Mouse (Mus musculus) layer of hippocampus, adult 9-10 months (tissue): ENCODE data around the gene Nprl3.
"Not testable (repeated sequence)": the region's sequence is repeated elsewhere in the genome, so short reads cannot be mapped to it uniquely, and the experiment has no call there.

Experiments
- DNase-seq: peaks from one replicate; pipeline ENCODE4 v3.0.0; 2022; ENCODE audit warnings: low spot score

Nprl3 gene

DNA sequence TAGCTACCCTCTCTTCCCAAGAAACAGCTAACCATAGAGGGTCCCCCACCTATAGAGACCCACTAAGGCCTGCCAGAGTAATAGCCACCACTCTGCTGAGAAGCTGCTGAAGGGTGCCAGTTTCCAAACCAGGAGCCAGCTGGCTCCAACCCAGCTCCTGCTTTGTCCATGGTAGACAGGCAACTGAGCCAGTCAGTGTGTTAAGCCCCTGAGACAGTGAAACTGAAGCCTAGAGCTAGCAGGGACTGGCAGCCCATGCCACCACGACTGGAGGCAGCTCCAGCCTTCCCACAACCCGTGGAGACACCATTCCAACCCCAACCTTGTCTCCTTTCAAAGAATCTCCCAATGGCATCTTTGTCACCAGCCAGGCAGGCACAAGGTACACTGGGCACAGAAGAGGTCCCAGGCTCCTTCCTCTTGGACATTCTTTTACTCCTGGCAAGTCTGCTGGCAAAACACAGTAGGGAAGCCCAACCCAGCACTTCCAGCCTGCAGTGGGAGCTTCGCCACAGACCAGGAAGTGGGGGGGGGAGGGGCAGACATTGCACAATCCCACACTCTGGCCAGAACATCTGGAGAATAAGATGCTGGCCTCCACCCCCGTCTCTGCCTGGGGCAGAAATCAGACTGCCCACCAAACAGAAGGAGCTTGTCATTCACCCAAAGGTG is 42.9 kb downstream of the Nprl3 start:
- no peak for DNase-seq

DNA sequence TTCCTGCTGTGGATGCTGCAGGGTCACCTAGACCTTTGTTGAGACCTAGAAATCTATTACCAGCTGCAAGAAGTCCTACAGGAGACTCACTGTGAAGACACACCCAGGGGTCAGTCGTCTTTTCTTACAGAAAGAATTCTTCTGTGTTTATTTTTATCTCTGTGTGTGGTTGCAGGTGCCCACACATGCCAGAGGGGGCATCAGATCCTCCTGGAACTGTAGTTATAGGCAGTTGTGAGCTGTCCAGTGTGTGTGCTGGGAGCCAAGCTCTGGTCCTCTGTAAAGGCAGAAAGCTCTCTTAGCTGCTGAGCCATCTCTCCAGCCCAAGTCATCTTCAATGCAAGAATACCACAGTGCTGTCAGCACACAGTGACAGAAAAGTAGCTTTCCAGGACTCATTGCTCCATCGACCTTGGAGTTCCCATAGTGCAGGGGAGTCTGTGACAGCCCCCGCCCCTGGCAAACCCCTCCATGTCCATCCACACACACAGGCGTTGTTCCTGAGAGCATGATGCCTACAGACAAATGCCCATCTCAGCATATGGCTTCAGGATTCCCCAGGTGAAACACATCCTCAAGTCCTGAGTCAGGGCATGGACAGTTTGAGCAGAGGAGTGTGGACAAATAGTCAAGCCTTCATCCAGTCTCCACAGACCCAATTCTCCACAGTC is 44.1 kb downstream of the Nprl3 start:
- DNase-seq = no peak

DNA sequence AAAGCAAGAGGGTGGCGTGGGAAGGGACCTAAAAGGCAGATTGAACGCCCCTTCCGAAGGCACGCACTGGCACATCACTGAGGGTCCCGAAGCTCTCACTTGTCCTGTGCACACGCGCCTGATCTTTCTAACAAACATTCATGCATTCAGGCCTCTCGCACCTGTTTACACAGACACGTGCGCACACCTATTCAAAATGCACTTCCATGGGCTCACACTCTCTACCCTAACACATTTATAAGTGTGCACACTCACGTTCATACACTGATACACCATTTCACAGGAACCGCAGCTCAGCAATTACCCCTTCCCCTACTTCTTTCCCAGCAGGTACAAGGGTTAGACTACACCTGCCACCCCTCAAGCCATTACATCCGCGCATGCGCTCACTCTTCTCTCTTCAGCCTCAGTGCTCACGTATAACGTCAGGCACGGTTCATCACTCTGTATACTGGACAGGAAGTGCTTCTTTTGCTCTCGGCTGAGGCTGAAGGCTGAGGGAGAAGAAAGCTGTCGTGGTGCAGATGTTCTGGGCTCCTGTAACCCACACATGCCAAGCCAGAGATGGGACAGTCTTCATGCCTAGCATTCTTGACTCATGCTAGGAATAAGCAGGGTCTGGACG is 44.8 kb downstream of the Nprl3 start:
- no peak for DNase-seq

- no peak for DNase-seq
Observed at GRCm38 (mm10) chr11:32221951-32222409, 45.5 kb downstream of the Nprl3 start, which contains the start of gene Rhbdf1. Gene Rhbdf1 (minus strand): TSS chr11:32222300.

DNA sequence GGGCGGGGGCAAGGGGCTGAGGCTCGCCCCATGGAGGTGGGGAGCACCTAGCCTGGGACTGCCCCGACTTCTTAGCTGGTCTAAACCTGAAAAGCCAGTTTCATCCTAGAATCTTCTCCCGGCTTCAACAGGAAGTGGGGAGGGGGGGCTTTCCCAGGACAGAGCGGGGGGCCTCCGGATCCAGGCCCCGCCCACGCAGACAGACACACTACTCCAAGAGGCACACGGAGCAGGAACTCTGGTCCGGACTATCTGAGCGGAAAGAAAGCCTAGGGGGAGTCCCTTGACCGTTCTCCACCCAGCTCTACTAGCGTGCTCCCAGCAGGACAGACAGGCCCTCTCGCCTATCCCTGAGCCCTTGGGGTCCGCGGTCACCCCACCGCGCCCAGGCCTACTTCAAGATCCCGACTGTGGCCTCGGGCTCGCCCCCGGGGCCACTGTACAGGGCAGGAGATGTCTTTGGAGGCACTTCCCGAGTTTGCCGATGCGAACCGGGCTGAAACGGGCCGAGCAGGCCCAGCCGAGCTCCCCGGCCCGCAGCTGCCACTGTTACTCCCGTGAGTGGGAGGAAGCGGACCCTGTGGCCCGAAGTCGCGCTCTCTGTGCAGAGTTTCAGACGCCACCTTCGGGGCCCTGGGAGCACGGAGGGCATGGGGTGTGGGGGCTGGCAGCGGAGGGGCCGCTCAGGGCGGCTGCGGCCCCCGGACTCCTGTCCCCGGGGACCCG is 46.1 kb downstream of the Nprl3 start:
- no peak for DNase-seq

- DNase-seq = no peak
Observed at GRCm38 (mm10) chr11:32220607-32221224, 46.8 kb downstream of the Nprl3 start.

- no peak for DNase-seq
Observed at GRCm38 (mm10) chr11:32219287-32219686, 48.2 kb downstream of the Nprl3 start.

DNA sequence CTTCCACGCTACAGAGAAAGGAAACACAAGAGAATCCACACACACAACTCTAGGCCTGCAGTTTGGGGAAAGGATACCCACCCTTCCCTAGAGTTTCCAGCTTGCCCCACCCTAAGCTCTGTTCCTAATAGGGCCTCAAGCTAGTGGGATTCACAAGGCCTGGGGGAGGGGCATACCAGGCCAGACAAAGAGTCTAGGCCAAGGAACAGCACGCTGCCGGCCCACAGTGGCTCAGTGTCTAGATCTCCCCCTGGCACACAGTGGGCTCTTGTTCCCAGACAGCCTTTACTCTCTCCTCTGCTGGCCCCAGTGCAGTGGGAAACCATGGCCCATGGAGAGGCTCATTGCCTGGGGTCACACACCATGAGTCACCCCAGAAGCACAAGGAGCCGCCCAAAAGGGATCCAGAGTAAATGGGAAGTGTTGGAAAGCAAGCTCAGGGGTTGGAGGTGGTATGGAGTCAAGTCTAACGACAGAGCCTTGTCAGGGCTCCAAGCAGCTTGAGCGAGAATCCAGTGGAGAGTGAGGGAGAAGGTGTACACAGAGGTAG is 48.9 kb downstream of the Nprl3 start:
- DNase-seq = no peak

- DNase-seq = no peak
Observed at GRCm38 (mm10) chr11:32216851-32217250, 50.7 kb downstream of the Nprl3 start.

DNA sequence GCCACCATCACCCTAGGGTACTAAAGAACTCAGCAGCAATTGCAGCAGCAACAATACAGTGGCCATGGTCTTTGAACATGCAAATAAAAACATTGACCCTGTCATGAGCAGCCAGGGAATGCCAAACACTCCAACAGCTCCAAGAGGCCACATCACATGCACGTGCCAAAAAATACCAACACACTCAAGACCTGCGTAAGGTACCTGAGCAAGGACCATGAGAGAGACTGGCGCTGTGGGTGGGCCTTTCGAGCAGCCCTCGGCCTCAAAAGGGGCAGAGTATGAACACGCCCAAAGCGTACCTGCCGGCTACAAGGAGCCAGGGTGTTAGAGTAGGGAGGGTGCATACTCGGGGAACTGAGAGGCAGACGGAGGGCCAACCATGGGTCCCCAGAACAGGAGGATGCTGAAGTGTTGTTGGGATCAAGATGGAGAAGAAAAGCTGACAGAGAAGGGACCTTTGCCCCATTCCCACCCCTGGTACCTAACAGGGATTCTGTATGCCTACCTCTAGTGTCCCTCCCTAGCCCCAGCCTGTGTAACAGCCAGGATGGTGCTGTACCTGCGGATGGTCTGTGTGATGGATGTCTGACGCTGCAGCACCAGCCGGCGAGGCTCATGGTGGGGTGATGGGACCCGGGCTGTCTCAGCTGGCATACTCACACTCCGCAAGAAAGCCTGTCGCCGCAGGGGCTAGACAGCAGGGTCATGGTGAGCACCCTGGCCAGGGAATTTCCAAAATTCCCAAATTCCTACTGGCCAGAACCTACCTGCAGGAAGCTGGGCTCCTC is 51.9 kb downstream of the Nprl3 start:
- no peak for DNase-seq

DNA sequence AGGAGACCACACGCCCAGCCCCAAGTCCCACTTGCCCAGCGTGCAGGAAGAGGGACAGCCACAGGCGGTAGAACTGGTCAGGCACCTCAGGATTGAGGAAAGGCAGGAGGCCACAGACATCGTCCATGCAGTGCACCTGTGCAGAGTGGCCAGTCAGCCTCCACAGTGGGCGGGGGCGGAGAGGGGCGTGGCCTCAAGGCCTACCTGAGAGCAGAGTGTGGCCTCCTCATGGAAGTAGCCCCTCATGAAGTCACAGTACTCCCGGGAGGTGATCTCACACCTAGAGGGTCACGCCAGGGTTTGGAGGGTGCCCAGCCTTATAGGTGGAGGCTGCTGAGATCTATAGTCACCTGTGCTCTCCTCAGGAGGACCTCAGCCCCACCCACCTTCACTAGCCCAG is 56.9 kb downstream of the Nprl3 start:
- no peak for DNase-seq

- DNase-seq = peak; percentile 97
Observed at GRCm38 (mm10) chr11:32205058-32205873, 62.2 kb downstream of the Nprl3 start, which contains the start of gene Snrnp25. Gene Snrnp25 (plus strand): TSS chr11:32205415.

DNA sequence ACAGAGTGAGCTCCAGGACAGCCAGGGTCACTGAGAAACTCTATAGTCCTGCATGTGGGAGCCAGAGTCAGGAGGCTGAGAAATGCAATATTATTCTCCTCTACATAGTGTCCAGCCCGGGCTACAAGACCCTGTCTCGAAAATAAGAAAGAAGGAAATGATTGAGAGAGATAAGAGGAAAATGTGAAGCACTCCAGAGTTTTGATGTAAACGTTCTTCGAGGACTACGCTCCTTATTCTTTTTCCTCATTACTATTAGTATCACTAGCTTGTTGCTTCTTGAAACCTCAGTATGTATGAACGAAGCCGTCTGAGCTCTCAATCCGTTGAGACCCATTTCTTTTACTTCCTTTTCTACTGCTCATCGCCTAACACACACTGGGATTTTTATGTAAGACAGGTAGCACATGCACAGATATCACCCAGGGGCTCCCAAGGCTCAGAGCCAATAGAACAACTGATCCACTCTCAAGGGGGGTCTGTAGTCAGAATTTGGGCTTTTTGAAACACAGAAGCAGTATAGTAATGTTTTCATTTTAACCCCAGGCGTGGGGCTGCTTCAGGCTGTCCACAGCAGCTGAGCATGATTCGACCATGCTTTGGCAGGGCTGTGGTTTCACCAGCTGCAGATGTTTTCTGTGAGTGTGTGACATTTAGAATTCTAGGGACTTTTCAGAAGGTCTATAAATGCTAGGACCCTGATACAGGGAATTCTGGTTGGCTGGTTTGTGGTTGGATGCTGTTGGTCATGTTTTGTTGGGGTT is 65.4 kb downstream of the Nprl3 start:
- DNase-seq = no peak

DNA sequence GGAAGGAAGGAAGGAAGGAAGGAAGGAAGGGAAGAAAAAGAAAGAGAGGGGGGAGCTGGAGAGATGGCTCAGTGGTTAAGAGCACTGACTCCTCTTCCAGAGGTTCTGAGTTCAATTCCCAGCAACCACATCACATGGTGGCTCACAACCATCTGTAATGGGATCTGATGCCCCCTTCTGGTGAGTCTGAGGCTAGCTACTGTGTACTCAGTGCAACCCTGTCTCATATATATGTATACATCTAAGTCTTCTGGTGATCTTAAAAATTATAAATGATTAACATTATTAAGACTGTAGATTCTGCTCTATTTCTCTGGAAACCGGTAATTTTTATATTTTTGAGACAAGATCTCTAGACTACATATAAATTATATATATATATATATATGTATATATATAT is 66.5 kb downstream of the Nprl3 start:
- DNase-seq = not testable (repeated sequence)

DNA sequence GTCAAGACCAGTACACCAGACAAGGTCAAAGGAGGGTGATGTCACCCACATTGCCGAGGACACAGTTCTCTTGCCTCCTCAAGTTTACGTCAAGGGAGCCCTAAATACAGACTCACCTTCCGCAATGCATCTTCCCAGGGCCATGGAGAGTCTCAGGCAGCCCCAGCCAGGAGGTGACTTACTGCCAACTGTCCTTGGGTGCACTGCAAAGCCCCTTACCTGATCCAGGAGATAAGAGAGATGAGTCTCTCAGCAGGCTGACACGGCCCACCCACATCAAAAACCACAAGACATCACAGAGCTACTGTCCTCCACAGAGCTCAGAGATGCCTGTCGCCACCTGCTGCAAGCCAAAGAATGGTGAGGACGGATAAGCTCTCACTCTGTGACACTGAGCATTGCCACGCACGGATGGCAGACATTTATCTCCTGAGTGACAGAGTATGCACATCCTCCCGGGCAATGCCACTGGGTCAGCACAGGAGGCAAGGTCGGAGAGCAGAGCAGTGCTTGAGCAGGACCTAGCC is 67.4 kb downstream of the Nprl3 start, which contains the start of gene Il9r:
TSS of gene Il9r (minus strand) at position 205 of the 527 bp plus-strand sequence.
- DNase-seq = no peak

GRCm38 (mm10) chr11:32199230-32199629 is 68.3 kb downstream of the Nprl3 start:
- no peak for DNase-seq

- no peak for DNase-seq
Observed at GRCm38 (mm10) chr11:32198256-32198955, 69.1 kb downstream of the Nprl3 start.

GRCm38 (mm10) chr11:32197766-32198165 is 69.7 kb downstream of the Nprl3 start:
- DNase-seq = no peak
